Mouse (Mus musculus) hindbrain, embryonic 11.5 days (tissue): Measurements from ENCODE around the gene E2f8. TPM values are rescaled to one million over a fixed set of nuclear protein-coding genes. Genes with fewer than 3 reads are reported as not detected.

Source experiments
- ATAC-seq: fragments of 200-750 bp; cut with Nextera tagmentation; 2 replicates; pipeline ENCODE4 v1.8.0; 2017; ENCODE audit warnings: mild to moderate bottlenecking, moderate TSS enrichment, moderate library complexity; ENCODE audit not compliant: low FRiP score
- DNase-seq: peaks from one replicate; pipeline ENCODE4 v3.0.0-alpha.2; 2015; ENCODE audit warnings: low spot score
- H3K27ac ChIP-seq: fragments of 300-500 bp; sonication (generic); 2 replicates; pipeline ENCODE4 v1.5.1; 2014; ENCODE audit warnings: mild to moderate bottlenecking, low read depth, low read length
- H3K27me3 ChIP-seq: fragments of 300-500 bp; sonication (generic); 2 replicates; pipeline ENCODE4 v1.6.1; 2014; ENCODE audit warnings: mild to moderate bottlenecking, low read length, moderate library complexity, mixed read lengths; ENCODE audit not compliant: control insufficient read depth, insufficient read depth
- H3K36me3 ChIP-seq: fragments of 300-500 bp; sonication (generic); 2 replicates; pipeline ENCODE4 v1.6.1; 2014; ENCODE audit warnings: mild to moderate bottlenecking, low read length, moderate library complexity, mixed read lengths; ENCODE audit not compliant: control insufficient read depth, insufficient read depth
- H3K4me1 ChIP-seq: fragments of 300-500 bp; sonication (generic); replicated peaks from 2 replicates; pipeline ENCODE4 v1.6.1; 2014; ENCODE audit warnings: low read length, mixed read lengths; ENCODE audit not compliant: control insufficient read depth, insufficient read depth
- H3K4me2 ChIP-seq: fragments of 300-500 bp; sonication (generic); replicated peaks from 2 replicates; pipeline ENCODE4 v1.6.1; 2014; ENCODE audit warnings: mild to moderate bottlenecking, low read depth, low read length
- H3K4me3 ChIP-seq: fragments of 300-500 bp; sonication (generic); 2 replicates; pipeline ENCODE4 v1.5.1; 2014; ENCODE audit warnings: low read depth, low read length
- H3K9ac ChIP-seq: fragments of 300-500 bp; sonication (generic); 2 replicates; pipeline ENCODE4 v1.6.1; 2014; ENCODE audit warnings: low read depth, low read length
- H3K9me3 ChIP-seq: fragments of 300-500 bp; sonication (generic); 2 replicates; pipeline ENCODE4 v1.6.1; 2016; ENCODE audit warnings: low read length; ENCODE audit not compliant: control insufficient read depth
- WGBS: fragments of 180-500 bp; shearing (Covaris S2); extraction: QIAGEN DNeasy Blood & Tissue Kit; methylation state at CpG from one replicate; pipeline ENCODE4 v1.1.7; 2014; 5-methylcytosine and 5-hydroxymethylcytosine counted together
- polyA plus RNA-seq: library from polyadenylated mRNA; unstranded; fragments of >200 nt; fragmentation: Nextera tagmentation; extraction: Ambion mirVana; gene quantifications from 2 replicates; pipeline ENCODE4 v1.2.1, GENCODE M21; 2014

E2f8 gene
- polyA plus RNA-seq, 1 experiment from 2014 or later = 17.1 TPM

DNA sequence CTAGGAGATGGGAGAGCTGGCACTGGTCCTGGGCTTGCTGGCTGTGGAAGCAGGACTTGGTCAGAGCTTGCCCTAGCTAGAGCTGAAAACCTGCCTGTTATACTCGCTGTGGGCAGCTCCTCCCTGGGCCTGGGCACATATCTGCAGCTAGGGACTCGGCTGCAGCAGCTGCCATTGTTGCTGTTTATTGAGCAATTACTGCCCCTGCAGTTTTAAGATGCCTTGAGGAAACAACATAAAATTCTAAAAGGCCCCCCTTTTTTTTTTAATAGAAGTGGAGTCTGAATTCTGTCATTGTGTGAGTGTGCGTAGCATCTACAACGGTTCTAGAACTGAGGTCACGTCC is 2.8 kb upstream of the E2f8 start:
- H3K27me3 ChIP-seq = peaks cover 10% of the 10 kb centered on the region
- DNase-seq = no peak
- WGBS = 78% methylated on average over 5 of the region's 5 CpGs
- H3K36me3 ChIP-seq = no peaks in the 10 kb centered on the region
- no peak overlapping the region for H3K4me3 ChIP-seq
- no peak for ATAC-seq
- no peaks in the 10 kb centered on the region for H3K9me3 ChIP-seq
- no peak overlapping the region for H3K4me2 ChIP-seq
- H3K27ac ChIP-seq = no peak overlapping the region
- no peak overlapping the region for H3K9ac ChIP-seq
- H3K4me1 ChIP-seq = no peaks in the 10 kb centered on the region; the same call in none of the 2 replicates

DNA sequence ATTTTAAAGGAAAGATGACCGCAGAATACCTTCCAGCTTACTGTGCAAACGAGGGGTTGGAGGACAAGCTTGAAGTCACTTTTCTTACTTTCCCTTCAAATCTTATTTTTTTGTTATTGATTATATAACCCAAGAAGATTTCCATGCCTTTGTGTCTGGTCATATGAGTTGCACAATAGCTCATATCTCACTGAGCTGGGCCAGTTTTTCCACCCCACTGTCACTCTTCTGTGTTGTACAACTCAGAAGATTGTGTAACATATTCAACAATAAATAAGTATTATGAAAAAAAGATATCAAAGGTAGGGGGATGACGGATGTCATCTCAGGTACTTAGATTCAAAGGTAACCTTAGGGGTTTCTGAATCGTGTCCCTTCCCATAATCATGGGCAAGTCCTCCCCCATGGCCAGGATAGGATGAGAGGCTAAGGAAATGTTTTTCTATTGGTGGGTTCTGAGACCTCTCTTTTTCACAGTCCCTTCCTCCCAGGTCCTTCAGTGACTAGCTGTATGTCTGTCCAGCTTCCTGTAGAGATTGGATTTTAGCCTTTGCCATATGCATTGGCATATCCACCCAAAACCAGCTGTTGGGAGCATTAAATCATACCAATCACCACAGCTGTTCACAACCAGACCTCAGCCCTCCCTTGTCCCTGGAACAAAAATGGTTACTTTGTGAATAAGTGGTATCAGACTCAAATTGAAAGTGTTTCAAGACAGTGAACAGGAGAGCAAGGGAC is 2.3 kb upstream of the E2f8 start:
- Histone ChIP-seq H3K27me3 (peaks cover 10% of the 10 kb centered on the region), H3K36me3 (no peaks in the 10 kb centered on the region), H3K4me2 (no peak overlapping the region), H3K4me3 (no peak overlapping the region), H3K9me3 (no peaks in the 10 kb centered on the region), H3K9ac (no peak overlapping the region), H3K4me1 (no peaks in the 10 kb centered on the region; the same call in none of the 2 replicates), H3K27ac (no peak overlapping the region)
- DNase-seq (no peak), ATAC-seq (no peak)
- 90% methylated on average over 4 of the region's 4 CpGs for WGBS

DNA sequence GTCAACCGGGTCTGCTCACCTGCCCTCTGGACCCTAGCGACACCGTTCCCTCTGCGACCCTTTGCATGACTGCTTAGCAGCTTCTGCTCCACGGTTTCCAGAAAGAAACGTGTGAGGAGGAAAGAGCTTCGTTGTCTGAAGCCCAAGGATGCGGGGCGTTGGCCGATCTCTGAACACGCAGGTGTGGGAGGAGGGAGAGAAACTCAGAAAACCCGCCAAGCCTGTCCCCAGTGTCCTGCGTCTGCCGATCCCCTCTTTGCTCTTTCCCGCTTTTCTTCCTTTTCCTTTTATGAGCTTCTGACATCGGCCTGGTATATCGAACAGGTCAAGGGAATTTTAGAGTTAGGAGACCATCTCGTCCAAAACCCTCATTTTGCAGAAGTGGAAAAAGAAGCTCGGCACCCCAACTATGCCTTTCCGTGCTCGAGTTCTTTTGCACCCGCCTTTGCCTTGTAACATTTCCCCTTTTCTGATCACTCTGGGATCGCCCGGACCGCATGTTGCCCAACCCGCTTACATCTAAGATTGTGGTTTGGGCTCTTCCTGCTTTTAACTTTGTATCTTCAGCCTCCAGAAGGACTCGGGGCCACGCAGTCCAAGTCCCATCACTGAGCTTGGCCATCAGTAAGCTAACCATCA is 694 bp upstream of the E2f8 start:
- ATAC-seq = no peak

DNA sequence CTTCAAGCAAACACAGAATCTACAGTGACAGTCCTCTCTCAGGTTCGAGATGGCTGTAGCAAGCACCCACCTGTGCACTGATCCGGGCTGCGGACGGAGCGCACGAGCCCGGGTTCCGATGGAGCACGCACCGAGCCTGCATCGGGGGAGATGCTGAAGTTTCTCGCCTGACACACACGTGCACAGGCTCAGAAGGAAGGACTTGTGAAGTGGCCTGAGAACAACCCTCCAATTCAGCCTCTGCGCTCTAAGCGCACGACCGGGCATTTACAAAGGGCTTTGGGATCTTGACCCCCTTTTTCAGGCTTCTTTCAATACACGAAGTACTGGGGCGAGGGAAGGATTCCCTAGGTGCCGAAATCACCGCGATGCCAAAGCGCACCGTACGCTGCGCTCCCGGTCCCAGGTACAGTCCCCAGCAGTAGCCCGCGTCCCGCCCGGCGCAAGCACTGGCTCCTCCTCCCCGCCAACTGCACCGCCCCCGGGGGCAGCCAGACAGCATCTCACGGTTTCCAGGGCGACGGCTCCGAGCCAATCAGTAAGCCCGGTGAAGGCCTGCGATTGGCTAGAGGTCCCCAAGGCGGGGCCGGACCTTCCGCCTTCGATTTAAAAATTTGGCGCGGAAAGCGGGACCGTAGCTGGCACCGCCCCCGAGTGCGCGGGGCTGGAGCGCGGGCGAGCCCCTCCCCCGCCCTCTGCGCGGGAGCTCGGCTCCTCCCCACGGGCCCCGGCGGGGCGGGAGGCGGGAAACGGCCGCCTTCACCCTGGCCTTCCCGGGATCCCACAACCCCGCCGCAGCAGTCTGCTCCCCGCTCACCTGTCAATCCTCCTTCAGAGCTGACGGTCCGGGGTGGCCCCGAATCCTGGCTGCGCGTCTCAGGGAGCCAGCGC is 560 bp downstream of the E2f8 start:
- Histone ChIP-seq H3K4me1 (no peaks in the 10 kb centered on the region; the same call in 1 of the 2 replicates), H3K4me2 (peak overlapping the region; percentile 96), H3K36me3 (no peaks in the 10 kb centered on the region), H3K27ac (peak overlapping the region; percentile 76), H3K27me3 (peaks cover 10% of the 10 kb centered on the region), H3K9ac (peak overlapping the region; percentile 82), H3K4me3 (peak overlapping the region; percentile 80), H3K9me3 (no peaks in the 10 kb centered on the region)
- ATAC-seq (peak; percentile 99), DNase-seq (peak; percentile 99)
- WGBS = under 1% methylated on average over 77 of the region's 77 CpGs

More for the DNA sequence above, 694 bp upstream of the E2f8 start:
- under 1% methylated on average over 28 of the region's 28 CpGs for WGBS
- Histone ChIP-seq H3K9me3 (no peaks in the 10 kb centered on the region), H3K27me3 (peaks cover 10% of the 10 kb centered on the region), H3K36me3 (no peaks in the 10 kb centered on the region), H3K4me2 (peak overlapping the region; percentile 96), H3K9ac (peak overlapping the region; percentile 40; the same call in 1 of the 2 replicates), H3K4me3 (peak overlapping the region; percentile 80), H3K4me1 (no peaks in the 10 kb centered on the region; the same call in 1 of the 2 replicates), H3K27ac (no peak overlapping the region)
- DNase-seq = peak; percentile 48

DNA sequence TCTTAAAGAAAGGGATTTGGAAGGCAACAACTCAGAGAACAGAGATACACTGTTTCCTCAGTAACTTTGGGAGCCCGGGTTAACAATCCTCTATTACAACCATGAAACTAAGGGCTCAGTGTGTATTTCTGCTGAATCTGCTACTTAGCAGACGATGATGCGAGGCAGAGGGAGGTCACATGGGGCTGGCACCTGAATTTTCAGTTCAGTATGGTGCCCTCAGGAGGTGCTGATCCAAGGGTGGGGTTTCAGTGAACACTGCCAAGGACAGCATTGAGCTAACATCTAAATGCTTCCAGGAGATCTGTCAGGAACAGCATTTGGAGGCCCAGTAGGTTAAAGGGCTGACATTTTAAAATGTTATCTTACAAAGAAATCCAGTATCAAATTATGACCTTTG is 1.8 kb downstream of the E2f8 start:
- Histone ChIP-seq H3K36me3 (peaks cover 6% of the 10 kb centered on the region; the same call in 1 of the 2 replicates), H3K4me3 (peak overlapping the region; percentile 0; the same call in 1 of the 2 replicates), H3K9me3 (no peaks in the 10 kb centered on the region), H3K4me1 (no peaks in the 10 kb centered on the region; the same call in 1 of the 2 replicates), H3K27me3 (peaks cover 8% of the 10 kb centered on the region), H3K27ac (no peak overlapping the region), H3K9ac (no peak overlapping the region), H3K4me2 (peak overlapping the region; percentile 36)
- WGBS = 65% methylated on average over 3 of the region's 3 CpGs
- no peak for ATAC-seq
- DNase-seq = no peak

DNA sequence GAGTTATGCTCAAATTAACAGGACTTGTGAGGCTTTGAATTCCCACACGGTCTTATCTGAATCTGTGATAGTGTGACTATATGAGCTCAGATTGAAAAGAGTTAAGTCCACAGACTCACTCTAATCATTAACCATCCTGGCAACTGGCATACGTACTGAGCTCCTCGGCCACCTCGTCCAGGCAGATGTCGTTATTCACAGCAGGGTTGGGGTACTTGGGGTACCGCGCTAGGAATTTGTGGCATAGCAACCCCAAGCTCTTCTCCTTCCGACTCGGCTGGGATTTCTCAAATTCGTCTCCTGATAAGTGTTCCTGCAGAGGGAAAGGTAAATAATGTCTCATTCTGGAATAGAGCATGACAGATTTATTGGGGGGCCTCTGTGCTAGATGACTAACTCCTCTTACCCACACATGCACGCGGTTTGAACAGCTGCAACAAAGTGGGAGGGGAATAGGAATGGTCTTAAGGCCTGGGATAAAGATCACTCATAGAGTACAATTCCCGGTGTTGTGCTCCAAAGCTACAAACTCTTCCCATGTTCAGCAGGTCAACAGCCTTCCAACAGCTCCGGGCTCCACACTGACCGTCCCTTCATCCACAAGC is 3.5 kb downstream of the E2f8 start:
- no peak overlapping the region for H3K9ac ChIP-seq
- H3K4me3 ChIP-seq = no peak overlapping the region
- peaks cover 5% of the 10 kb centered on the region; the same call in 1 of the 2 replicates for H3K27me3 ChIP-seq
- ATAC-seq (no peak), DNase-seq (no peak)
- no peaks in the 10 kb centered on the region; the same call in 1 of the 2 replicates for H3K4me1 ChIP-seq
- H3K27ac ChIP-seq = no peak overlapping the region
- H3K9me3 ChIP-seq = no peaks in the 10 kb centered on the region
- H3K4me2 ChIP-seq = no peak overlapping the region
- peaks cover 8% of the 10 kb centered on the region; the same call in 1 of the 2 replicates for H3K36me3 ChIP-seq
- 92% methylated on average over 15 of the region's 15 CpGs for WGBS

DNA sequence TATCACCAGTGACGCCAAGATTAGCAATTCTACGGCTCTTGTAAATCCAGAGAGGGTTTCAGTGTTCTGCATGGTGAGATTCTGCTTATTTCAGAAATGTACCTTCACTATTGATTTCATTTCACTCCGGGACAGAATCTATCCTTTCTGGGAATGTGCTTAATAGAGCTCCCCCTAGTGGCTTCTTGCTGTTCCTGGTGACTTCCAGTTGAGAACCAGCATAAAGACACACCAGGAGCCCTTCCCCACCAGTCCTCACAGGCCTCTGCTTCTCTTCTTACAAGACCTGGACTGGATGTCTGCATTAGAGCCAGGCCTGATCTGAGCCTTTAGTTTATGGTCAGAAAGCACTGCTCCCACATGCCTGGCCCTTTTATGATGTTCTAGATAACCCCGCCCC is 4.9 kb downstream of the E2f8 start:
- WGBS = 78% methylated on average over 4 of the region's 4 CpGs
- Histone ChIP-seq H3K36me3 (peaks cover 13% of the 10 kb centered on the region; the same call in 1 of the 2 replicates), H3K27ac (no peak overlapping the region), H3K9ac (no peak overlapping the region), H3K9me3 (no peaks in the 10 kb centered on the region), H3K4me1 (no peaks in the 10 kb centered on the region; the same call in 1 of the 2 replicates), H3K4me2 (no peak overlapping the region), H3K27me3 (no peaks in the 10 kb centered on the region), H3K4me3 (no peak overlapping the region)
- peak; percentile 76 for DNase-seq
- no peak for ATAC-seq

DNA sequence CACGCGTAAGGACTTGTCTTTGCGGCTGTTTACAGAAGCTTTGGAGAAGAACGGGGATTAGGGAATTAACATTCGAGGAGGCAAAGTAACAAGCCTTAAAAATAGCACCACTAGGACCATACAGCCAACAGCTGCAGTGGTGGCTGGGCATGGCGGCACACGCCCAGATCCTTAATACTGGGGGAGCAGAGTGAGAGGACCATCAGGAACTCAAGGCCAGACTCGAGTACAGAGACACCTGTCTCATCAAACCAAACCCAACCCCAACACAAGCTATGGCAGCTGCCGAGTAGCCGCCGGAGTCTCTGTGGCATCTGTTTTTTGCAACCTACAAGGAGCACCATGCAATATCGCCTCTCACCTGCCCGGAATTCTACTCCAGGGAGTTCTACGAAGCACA is 6.3 kb downstream of the E2f8 start:
- H3K4me2 ChIP-seq = no peak overlapping the region
- H3K27me3 ChIP-seq = no peaks in the 10 kb centered on the region
- no peak overlapping the region for H3K9ac ChIP-seq
- H3K27ac ChIP-seq = no peak overlapping the region
- DNase-seq (no peak), ATAC-seq (no peak)
- H3K9me3 ChIP-seq = no peaks in the 10 kb centered on the region
- H3K4me3 ChIP-seq = no peak overlapping the region
- 91% methylated on average over 14 of the region's 14 CpGs for WGBS
- H3K4me1 ChIP-seq = no peaks in the 10 kb centered on the region; the same call in 1 of the 2 replicates
- peaks cover 16% of the 10 kb centered on the region; the same call in 1 of the 2 replicates for H3K36me3 ChIP-seq
